Mouse (Mus musculus) adipocyte (in vitro differentiated cells): ENCODE measurements around the gene Twsg1.
A peak's percentile ranks its signal among the peaks of the same experiment; 100 is the strongest.
"Not testable (repeated sequence)": the region's sequence is repeated elsewhere in the genome, so short reads cannot be mapped to it uniquely, and the experiment has no call there.

Experiments used
- DNase-seq: peaks from one replicate; pipeline ENCODE4 v3.0.0-alpha.2; 2016; ENCODE audit warnings: low spot score

Twsg1 gene

GRCm38 (mm10) chr17:65950622-65951404, at the start of gene Twsg1:
Twsg1 (minus strand) TSS chr17:65951226.
- peak; percentile 92 for DNase-seq

GRCm38 (mm10) chr17:65988151-65988820, 37.3 kb upstream of the Twsg1 start:
- no peak for DNase-seq

GRCm38 (mm10) chr17:65976720-65977119, 25.7 kb upstream of the Twsg1 start:
- DNase-seq = not testable (repeated sequence)

GRCm38 (mm10) chr17:65967751-65968150, 16.7 kb upstream of the Twsg1 start:
- no peak for DNase-seq

- DNase-seq = no peak
Measured at GRCm38 (mm10) chr17:65962263-65962662, 11.2 kb upstream of the Twsg1 start.

GRCm38 (mm10) chr17:65961606-65962136, 10.6 kb upstream of the Twsg1 start:
- no peak for DNase-seq

- no peak for DNase-seq
Measured at GRCm38 (mm10) chr17:65959011-65959410, 8.0 kb upstream of the Twsg1 start.

- DNase-seq = peak; percentile 24
Measured at GRCm38 (mm10) chr17:65958366-65958765, 7.3 kb upstream of the Twsg1 start.

GRCm38 (mm10) chr17:65957782-65958325, 6.8 kb upstream of the Twsg1 start:
- DNase-seq = no peak

- no peak for DNase-seq
Measured at GRCm38 (mm10) chr17:65956993-65957781, 6.2 kb upstream of the Twsg1 start.

- no peak for DNase-seq
Measured at GRCm38 (mm10) chr17:65956140-65956539, 5.1 kb upstream of the Twsg1 start.

GRCm38 (mm10) chr17:65953959-65954358, 2.9 kb upstream of the Twsg1 start:
- no peak for DNase-seq

- DNase-seq = peak; percentile 63
Measured at GRCm38 (mm10) chr17:65952083-65952482, 1.1 kb upstream of the Twsg1 start.

- DNase-seq = no peak
Measured at GRCm38 (mm10) chr17:65950183-65950582, 843 bp downstream of the Twsg1 start.

- no peak for DNase-seq
Measured at GRCm38 (mm10) chr17:65947307-65947706, 3.7 kb downstream of the Twsg1 start.

GRCm38 (mm10) chr17:65945420-65945819, 5.6 kb downstream of the Twsg1 start:
- no peak for DNase-seq

- no peak for DNase-seq
Measured at GRCm38 (mm10) chr17:65942394-65942793, 8.6 kb downstream of the Twsg1 start.

- DNase-seq = no peak
Measured at GRCm38 (mm10) chr17:65941275-65941674, 9.8 kb downstream of the Twsg1 start.

GRCm38 (mm10) chr17:65940221-65940620, 10.8 kb downstream of the Twsg1 start:
- no peak for DNase-seq

GRCm38 (mm10) chr17:65939461-65940192, 11.4 kb downstream of the Twsg1 start:
- peak; percentile 65 for DNase-seq

- DNase-seq = no peak
Measured at GRCm38 (mm10) chr17:65937671-65938070, 13.4 kb downstream of the Twsg1 start.
